Mouse (Mus musculus) liver, embryonic 12.5 days (tissue): ENCODE measurements around the gene Cdk18. TPM values are rescaled to one million over a fixed set of nuclear protein-coding genes. Genes with fewer than 3 reads are reported as not detected.
A peak's percentile ranks its signal among the peaks of the same experiment; 100 is the strongest.

Source experiments
- ATAC-seq: fragments of 200-750 bp; cut with Nextera tagmentation; 2 replicates; pipeline ENCODE4 v1.8.0; 2017; ENCODE audit warnings: moderate number of reproducible peaks, mild to moderate bottlenecking, moderate library complexity
- H3K27ac ChIP-seq: fragments of 300-500 bp; sonication (generic); 2 replicates; pipeline ENCODE4 v1.5.1; 2016; ENCODE audit warnings: mild to moderate bottlenecking
- H3K27me3 ChIP-seq: fragments of 300-500 bp; sonication (generic); replicated peaks from 2 replicates; pipeline ENCODE4 v1.6.1; 2016; ENCODE audit warnings: mild to moderate bottlenecking, moderate library complexity
- H3K36me3 ChIP-seq: fragments of 300-500 bp; sonication (generic); 2 replicates; pipeline ENCODE4 v1.6.1; 2016; ENCODE audit warnings: mild to moderate bottlenecking, moderate library complexity
- H3K4me1 ChIP-seq: fragments of 300-500 bp; sonication (generic); 2 replicates; pipeline ENCODE4 v1.6.1; 2016
- H3K4me2 ChIP-seq: fragments of 300-500 bp; sonication (generic); 2 replicates; pipeline ENCODE4 v1.6.1; 2016; ENCODE audit warnings: mild to moderate bottlenecking, moderate library complexity
- H3K4me3 ChIP-seq: fragments of 300-500 bp; sonication (generic); 2 replicates; pipeline ENCODE4 v1.5.1; 2016; ENCODE audit warnings: mild to moderate bottlenecking, moderate library complexity
- H3K9ac ChIP-seq: fragments of 300-500 bp; sonication (generic); 2 replicates; pipeline ENCODE4 v1.6.1; 2016; ENCODE audit warnings: mild to moderate bottlenecking, moderate library complexity
- H3K9me3 ChIP-seq: fragments of 300-500 bp; sonication (generic); replicated peaks from 2 replicates; pipeline ENCODE4 v1.6.1; 2016; ENCODE audit warnings: mild to moderate bottlenecking, moderate library complexity
- WGBS: fragments of 180-500 bp; shearing (Covaris S2); methylation state at CpG from one replicate; pipeline ENCODE4 v1.1.7; 2016; ENCODE audit not compliant: insufficient replicate concordance; 5-methylcytosine and 5-hydroxymethylcytosine counted together
- polyA plus RNA-seq: library from polyadenylated mRNA; unstranded; fragments of >200 nt; fragmentation: Nextera tagmentation; extraction: Ambion mirVana; gene quantifications from 2 replicates; pipeline ENCODE4 v1.2.1, GENCODE M21; 2016

Gene Cdk18
- polyA plus RNA-seq, 1 experiment from 2014 or later, result 2.7 TPM

DNA sequence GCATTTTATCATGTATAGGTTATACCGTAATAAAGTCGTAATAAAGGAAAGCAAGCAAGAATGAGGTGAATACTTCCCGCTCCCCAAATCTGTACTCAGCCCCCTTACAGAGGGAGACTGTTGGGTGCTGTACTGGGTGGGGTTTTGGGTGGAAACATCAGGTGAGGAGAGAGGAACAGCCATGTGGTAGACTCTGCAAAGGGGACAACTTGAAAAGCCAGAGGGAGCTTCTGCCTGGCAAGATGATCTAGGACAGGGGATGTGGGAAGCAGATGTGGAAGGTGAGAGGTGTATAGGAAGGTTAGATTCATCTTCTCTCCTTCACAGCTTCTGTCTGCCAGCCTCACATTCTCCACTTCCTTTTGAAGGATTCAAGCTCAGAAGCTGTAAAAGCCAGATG is 68.8 kb downstream of the Cdk18 start:
- Histone ChIP-seq H3K4me1 (peaks cover 7% of the 10 kb centered on the region; the same call in 1 of the 2 replicates), H3K27ac (no peak overlapping the region), H3K36me3 (no peaks in the 10 kb centered on the region), H3K27me3 (peaks cover 57% of the 10 kb centered on the region), H3K4me2 (no peak overlapping the region), H3K9me3 (no peaks in the 10 kb centered on the region), H3K4me3 (no peak overlapping the region), H3K9ac (no peak overlapping the region)
- no peak for ATAC-seq
- WGBS, result 74% methylated on average over 3 of the region's 3 CpGs

DNA sequence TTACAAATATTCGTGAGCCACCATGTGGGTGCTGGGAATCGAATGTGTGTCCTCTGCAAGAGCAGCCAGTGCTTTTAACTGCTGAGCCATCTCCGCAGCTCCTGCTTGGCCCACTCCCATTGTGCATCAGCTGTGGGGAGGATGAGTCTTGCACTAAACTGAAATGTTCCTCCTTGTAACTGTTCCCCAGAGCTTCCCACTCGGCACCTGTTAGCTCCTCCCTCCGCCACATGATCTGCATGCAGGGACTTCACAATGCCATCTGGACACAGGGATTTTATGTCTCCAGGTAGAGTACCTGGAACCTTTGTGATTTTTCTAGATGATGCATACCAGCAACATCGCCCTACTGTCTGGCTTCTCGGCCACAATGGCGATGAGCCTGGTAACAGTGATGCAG is 70.0 kb downstream of the Cdk18 start:
- Histone ChIP-seq H3K9me3 (no peaks in the 10 kb centered on the region), H3K4me1 (peaks cover 7% of the 10 kb centered on the region; the same call in 1 of the 2 replicates), H3K9ac (no peak overlapping the region), H3K4me2 (no peak overlapping the region), H3K4me3 (no peak overlapping the region), H3K36me3 (no peaks in the 10 kb centered on the region), H3K27ac (no peak overlapping the region), H3K27me3 (peaks cover 68% of the 10 kb centered on the region)
- WGBS, result 71% methylated on average over 8 of the region's 8 CpGs
- no peak for ATAC-seq

DNA sequence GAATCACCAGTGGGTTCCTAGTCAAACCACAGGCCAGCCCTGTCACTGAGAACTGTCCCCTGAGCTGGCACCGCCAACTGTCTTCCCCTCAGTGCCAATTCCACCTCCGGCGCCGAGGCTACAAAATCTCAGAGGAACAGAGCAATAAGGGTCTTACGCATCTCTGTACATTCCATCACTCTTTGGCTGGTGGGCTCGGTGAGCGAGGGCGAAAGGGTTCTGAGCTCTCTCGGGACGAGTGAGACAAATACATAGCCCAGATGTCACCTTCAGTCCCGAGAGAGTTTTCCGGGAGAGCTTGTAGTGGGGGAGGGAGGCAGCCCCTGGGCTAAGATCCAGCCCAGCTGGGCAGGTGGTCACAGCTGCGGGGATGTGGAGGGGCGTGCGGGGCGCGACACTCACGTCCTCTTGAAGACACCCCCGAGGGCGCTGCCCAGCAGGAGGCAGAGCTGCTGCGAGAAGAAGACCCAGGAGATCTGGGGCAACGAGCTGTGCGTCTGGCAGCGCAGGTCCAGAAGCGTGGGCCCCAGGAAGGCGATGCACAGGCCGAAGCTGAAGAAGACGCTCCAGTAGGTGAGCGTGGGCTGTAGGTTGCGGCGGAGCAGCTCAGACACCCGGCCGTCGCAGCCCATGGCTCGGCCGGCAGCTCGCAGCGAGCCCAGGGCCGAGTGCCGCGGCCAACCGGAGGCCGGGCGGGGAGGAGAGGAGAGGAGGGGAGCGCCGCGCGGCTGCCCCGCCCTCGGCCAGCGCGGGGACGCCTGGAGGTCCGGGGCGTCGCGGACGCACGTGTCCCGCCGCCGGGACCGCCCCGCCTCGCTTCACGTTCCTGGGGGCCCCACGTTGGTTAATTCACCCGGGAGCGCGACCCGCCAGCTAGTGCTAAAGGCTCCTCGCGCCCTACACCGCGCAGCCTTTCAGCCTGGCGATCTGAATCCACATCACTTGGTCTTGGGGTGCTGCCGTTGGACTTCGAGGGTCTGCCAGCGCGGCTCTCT is 71.9 kb downstream of the Cdk18 start, which contains the start of gene Mfsd4a:
Gene Mfsd4a (minus strand): TSS at position 802 of the 995 bp plus-strand sequence.
- WGBS, result 4% methylated on average over 70 of the region's 80 CpGs
- H3K9ac ChIP-seq, result 0 out of 2 replicates have a peak within 1 kb of the TSS, but pooled peaks have one; percentile 24
- no peaks in the 10 kb centered on the region for H3K36me3 ChIP-seq
- no peak within 1 kb of the TSS for H3K27ac ChIP-seq
- no peaks in the 10 kb centered on the region for H3K9me3 ChIP-seq
- H3K27me3 ChIP-seq, result peaks cover 80% of the 10 kb centered on the region
- peak within 1 kb of the TSS; percentile 42 for H3K4me3 ChIP-seq
- H3K4me2 ChIP-seq, result peak within 1 kb of the TSS; percentile 66
- peaks cover 7% of the 10 kb centered on the region; the same call in 1 of the 2 replicates for H3K4me1 ChIP-seq
- ATAC-seq, result no peak

GRCm38 (mm10) chr1:132065475-132066172 is 73.9 kb downstream of the Cdk18 start:
- Histone ChIP-seq H3K27me3 (peaks cover 84% of the 10 kb centered on the region), H3K4me1 (peaks cover 7% of the 10 kb centered on the region; the same call in 1 of the 2 replicates), H3K36me3 (no peaks in the 10 kb centered on the region), H3K9ac (no peak overlapping the region), H3K4me2 (no peak overlapping the region), H3K27ac (no peak overlapping the region), H3K4me3 (no peak overlapping the region), H3K9me3 (no peaks in the 10 kb centered on the region)
- ATAC-seq, result no peak
- 44% methylated on average over 8 of the region's 8 CpGs for WGBS

DNA sequence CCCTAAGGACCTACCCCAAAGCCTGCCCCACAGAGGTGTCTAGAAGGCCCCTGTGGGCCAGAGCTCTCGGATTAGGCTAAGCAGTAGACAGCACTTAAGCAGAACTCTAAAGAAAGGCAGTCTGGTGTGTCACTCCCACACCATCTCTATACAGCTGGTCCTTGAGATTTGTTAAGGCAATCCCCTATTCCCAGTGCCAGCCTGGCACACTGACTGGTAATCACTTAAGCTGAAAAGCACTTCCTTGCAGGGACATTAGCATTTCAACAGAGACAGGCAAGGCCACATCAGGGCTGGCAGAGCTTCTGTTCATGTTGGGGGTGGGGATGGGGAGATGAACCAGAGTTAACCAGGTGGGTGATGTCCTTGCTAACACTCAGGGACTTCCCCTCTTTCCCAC is 74.5 kb downstream of the Cdk18 start:
- Histone ChIP-seq H3K4me3 (no peak overlapping the region), H3K4me1 (peaks cover 7% of the 10 kb centered on the region; the same call in 1 of the 2 replicates), H3K4me2 (no peak overlapping the region), H3K27me3 (peaks cover 78% of the 10 kb centered on the region), H3K9ac (no peak overlapping the region), H3K27ac (no peak overlapping the region), H3K36me3 (no peaks in the 10 kb centered on the region), H3K9me3 (no peaks in the 10 kb centered on the region)
- 48% methylated on average over 1 of the region's 1 CpGs for WGBS
- ATAC-seq, result no peak

DNA sequence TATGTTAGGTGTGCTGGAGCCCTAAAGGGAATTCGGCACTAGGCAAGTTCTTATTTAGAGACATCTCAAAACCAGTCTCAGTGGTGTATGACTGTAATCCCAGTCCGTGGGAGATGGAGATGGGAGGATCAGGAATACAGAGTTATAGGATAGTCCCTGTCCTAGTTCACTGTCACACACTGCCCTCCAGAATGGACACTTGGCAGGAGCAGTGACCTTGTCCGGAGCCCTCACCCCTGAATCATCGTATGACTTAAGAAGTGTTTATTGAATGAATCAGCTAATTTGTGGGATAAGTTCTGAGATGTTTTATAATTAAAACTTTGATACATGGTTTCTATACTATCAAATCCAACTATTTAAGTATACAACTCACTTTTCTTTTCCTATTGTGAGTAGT is 76.4 kb downstream of the Cdk18 start:
- no peak overlapping the region for H3K4me3 ChIP-seq
- H3K27ac ChIP-seq, result no peak overlapping the region
- no peak overlapping the region for H3K4me2 ChIP-seq
- H3K9ac ChIP-seq, result no peak overlapping the region
- H3K4me1 ChIP-seq, result peaks cover 7% of the 10 kb centered on the region; the same call in 1 of the 2 replicates
- H3K27me3 ChIP-seq, result peaks cover 59% of the 10 kb centered on the region
- H3K9me3 ChIP-seq, result no peaks in the 10 kb centered on the region
- ATAC-seq, result no peak
- H3K36me3 ChIP-seq, result no peaks in the 10 kb centered on the region
- WGBS, result 68% methylated on average over 4 of the region's 4 CpGs

Other genes with a start within 250 kb of the Cdk18 start
- 59.7 and 62.9 TPM in 2 replicates for gene Nucks1, start 229.2 kb downstream of the Cdk18 start, polyA plus RNA-seq
- gene Slc45a3, start 176.7 kb downstream of the Cdk18 start, polyA plus RNA-seq, result 3.1 and 3.8 TPM in 2 replicates
- gene Elk4, start 132.1 kb downstream of the Cdk18 start, polyA plus RNA-seq, result 14.4 and 16.4 TPM in 2 replicates
- gene Mfsd4a, start 71.6 kb downstream of the Cdk18 start, polyA plus RNA-seq, result 8.2 and 8.5 TPM in 2 replicates
- not detected in 2 replicates for gene Lemd1, start 51.7 kb upstream of the Cdk18 start, polyA plus RNA-seq
- gene AC124108.1, start 51.8 kb upstream of the Cdk18 start, polyA plus RNA-seq, result not detected in 2 replicates
- gene Gm10188, start 90.1 kb upstream of the Cdk18 start, polyA plus RNA-seq, result not detected in 2 replicates
- 0.06 and 0.07 TPM in 2 replicates for gene Klhdc8a, start 158.9 kb upstream of the Cdk18 start, polyA plus RNA-seq
- gene Nuak2, start 176.4 kb upstream of the Cdk18 start, polyA plus RNA-seq, result 1.3 and 1.7 TPM in 2 replicates